Mouse (Mus musculus): ENCODE results near the gene Rpl14. TPM values are rescaled to one million over a fixed set of nuclear protein-coding genes. Genes with fewer than 3 reads are reported as not detected.

Rpl14 gene
- polyA plus RNA-seq, 1 experiment from 2014 or later: 838 TPM

DNA sequence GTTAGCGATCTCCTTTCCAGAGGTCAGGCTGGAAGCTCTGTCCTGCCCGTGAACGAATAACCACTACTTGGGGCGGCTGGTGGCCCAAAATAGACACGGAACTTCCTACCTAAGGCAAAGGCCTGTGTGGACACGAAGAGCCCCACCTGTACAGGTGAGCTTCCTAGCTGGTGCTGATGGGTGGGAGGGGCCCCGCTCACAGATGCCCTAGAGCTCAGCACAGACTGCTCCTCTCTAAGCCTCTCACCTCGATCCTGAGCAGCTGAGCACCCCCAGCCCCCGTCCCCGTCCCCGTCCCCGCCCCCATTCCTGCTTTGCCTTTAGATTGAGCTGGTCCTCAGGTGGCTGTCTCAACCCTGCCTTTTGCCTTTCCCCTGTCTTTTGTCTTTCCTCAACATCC lies 32.7 kb downstream of the Rpl14 start:
- no peaks in the 10 kb centered on the region for H3K36me3 ChIP-seq (ENCODE audit: control insufficient read depth, insufficient read depth, low read length)
- H3K9me3 ChIP-seq (ENCODE audit: control insufficient read depth, low read length): peaks cover 5% of the 10 kb centered on the region; the same call in 1 of the 2 replicates
- 20% methylated on average over 12 of the region's 12 CpGs for WGBS
- H3K27me3 ChIP-seq (ENCODE audit: control insufficient read depth, insufficient read depth, low read length): no peaks in the 10 kb centered on the region
- DNase-seq (ENCODE audit: low spot score) (peak; percentile 50), ATAC-seq (replicated peaks; ENCODE audit: low FRiP score) (0 out of 2 replicates have a peak, but pooled peaks have one; percentile 22)
- H3K4me1 ChIP-seq (replicated peaks; ENCODE audit: control insufficient read depth, insufficient read depth, low read length): peaks cover 14% of the 10 kb centered on the region
- H3K9ac ChIP-seq (ENCODE audit: low read length): no peak overlapping the region
- 0 out of 2 replicates have a peak overlapping the region, but pooled peaks have one; percentile 8 for H3K4me2 ChIP-seq (ENCODE audit: low read depth, low read length, severe bottlenecking)
- H3K27ac ChIP-seq (ENCODE audit: low read depth, low read length): no peak overlapping the region
- no peak overlapping the region for H3K4me3 ChIP-seq (ENCODE audit: low read depth, low read length)

DNA sequence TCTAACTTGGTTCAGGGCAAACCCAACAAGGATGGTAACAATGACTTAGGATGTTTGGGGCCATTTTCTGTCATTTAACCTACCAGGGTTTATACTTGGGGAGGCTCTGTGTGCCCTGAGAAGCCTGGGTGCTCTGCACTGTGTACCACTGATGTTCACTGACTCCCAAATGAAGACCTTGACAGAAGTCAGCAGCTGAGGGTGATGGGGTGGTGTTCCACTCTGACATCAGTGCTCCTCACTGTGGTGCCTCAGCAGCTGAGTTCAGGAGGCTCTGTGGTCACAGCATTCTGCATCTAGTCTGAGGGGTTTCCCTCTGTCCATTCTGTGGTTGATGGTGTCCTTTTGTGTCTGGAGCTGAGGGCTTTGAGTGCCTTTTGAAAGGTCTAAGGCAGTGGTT lies 39.8 kb downstream of the Rpl14 start:
- no peaks in the 10 kb centered on the region for H3K27me3 ChIP-seq (ENCODE audit: control insufficient read depth, insufficient read depth, low read length)
- H3K4me2 ChIP-seq (ENCODE audit: low read depth, low read length, severe bottlenecking): no peak overlapping the region
- H3K9ac ChIP-seq (ENCODE audit: low read length): no peak overlapping the region
- ATAC-seq (replicated peaks; ENCODE audit: low FRiP score) (no peak), DNase-seq (ENCODE audit: low spot score) (peak; percentile 16)
- no peaks in the 10 kb centered on the region for H3K36me3 ChIP-seq (ENCODE audit: control insufficient read depth, insufficient read depth, low read length)
- H3K9me3 ChIP-seq (ENCODE audit: control insufficient read depth, low read length): peaks cover 5% of the 10 kb centered on the region; the same call in 1 of the 2 replicates
- H3K27ac ChIP-seq (ENCODE audit: low read depth, low read length): no peak overlapping the region
- no peaks in the 10 kb centered on the region for H3K4me1 ChIP-seq (replicated peaks; ENCODE audit: control insufficient read depth, insufficient read depth, low read length)
- no peak overlapping the region for H3K4me3 ChIP-seq (ENCODE audit: low read depth, low read length)

DNA sequence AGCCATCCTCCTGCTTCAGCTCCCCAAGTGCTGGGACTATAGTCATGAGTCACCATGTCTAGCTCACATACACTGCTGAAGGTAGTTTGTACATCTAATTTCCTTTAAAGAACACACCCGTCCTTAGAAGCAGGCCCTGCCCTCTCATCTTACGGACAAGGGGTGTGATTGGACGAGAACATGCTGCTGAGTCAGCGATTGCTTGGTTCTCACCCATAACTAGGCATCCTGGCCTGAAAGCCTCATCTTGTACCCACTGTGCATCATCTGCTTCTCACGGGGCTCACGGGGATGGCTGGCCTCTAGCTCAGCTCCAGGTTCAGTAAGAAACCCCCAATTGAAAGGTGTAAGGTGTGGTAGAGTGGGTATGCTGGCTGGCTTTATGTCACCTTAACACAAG lies 42.8 kb downstream of the Rpl14 start:
- no peak overlapping the region for H3K4me2 ChIP-seq (ENCODE audit: low read depth, low read length, severe bottlenecking)
- no peaks in the 10 kb centered on the region for H3K9me3 ChIP-seq (ENCODE audit: control insufficient read depth, low read length)
- no peak overlapping the region for H3K4me3 ChIP-seq (ENCODE audit: low read depth, low read length)
- ATAC-seq (replicated peaks; ENCODE audit: low FRiP score) (no peak), DNase-seq (ENCODE audit: low spot score) (peak; percentile 40)
- no peak overlapping the region for H3K27ac ChIP-seq (ENCODE audit: low read depth, low read length)
- H3K36me3 ChIP-seq (ENCODE audit: control insufficient read depth, insufficient read depth, low read length): no peaks in the 10 kb centered on the region
- no peak overlapping the region for H3K9ac ChIP-seq (ENCODE audit: low read length)
- 88% methylated on average over 6 of the region's 6 CpGs for WGBS
- H3K4me1 ChIP-seq (replicated peaks; ENCODE audit: control insufficient read depth, insufficient read depth, low read length): peaks cover 2% of the 10 kb centered on the region; the same call in 1 of the 2 replicates
- no peaks in the 10 kb centered on the region for H3K27me3 ChIP-seq (ENCODE audit: control insufficient read depth, insufficient read depth, low read length)

DNA sequence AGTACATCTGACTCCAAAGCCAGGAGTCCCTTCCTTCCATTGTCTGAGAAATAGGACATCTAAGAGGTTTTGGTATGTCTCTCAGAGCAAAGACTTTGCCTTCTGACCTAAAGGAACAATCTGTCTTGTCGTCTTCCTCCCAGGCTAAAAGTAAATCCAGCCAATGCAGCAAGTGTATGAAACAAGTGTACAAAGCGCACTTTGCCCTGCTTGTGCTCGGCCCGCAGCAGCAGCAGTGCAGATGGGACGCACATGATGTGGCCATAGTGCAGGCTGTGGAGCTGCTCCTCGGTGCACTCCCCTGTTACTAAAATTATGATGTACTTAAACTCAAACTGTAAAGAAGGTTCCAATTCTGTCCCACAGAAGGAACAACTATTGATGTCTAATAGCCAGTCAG lies 46.9 kb downstream of the Rpl14 start:
- no peak overlapping the region for H3K27ac ChIP-seq (ENCODE audit: low read depth, low read length)
- H3K9me3 ChIP-seq (ENCODE audit: control insufficient read depth, low read length): no peaks in the 10 kb centered on the region; the same call in 1 of the 2 replicates
- DNase-seq (ENCODE audit: low spot score) (peak; percentile 28), ATAC-seq (replicated peaks; ENCODE audit: low FRiP score) (no peak)
- no peaks in the 10 kb centered on the region for H3K27me3 ChIP-seq (ENCODE audit: control insufficient read depth, insufficient read depth, low read length)
- WGBS: 81% methylated on average over 6 of the region's 6 CpGs
- no peak overlapping the region for H3K4me3 ChIP-seq (ENCODE audit: low read depth, low read length)
- no peak overlapping the region for H3K9ac ChIP-seq (ENCODE audit: low read length)
- no peak overlapping the region for H3K4me2 ChIP-seq (ENCODE audit: low read depth, low read length, severe bottlenecking)
- peaks cover 18% of the 10 kb centered on the region for H3K4me1 ChIP-seq (replicated peaks; ENCODE audit: control insufficient read depth, insufficient read depth, low read length)
- H3K36me3 ChIP-seq (ENCODE audit: control insufficient read depth, insufficient read depth, low read length): no peaks in the 10 kb centered on the region

DNA sequence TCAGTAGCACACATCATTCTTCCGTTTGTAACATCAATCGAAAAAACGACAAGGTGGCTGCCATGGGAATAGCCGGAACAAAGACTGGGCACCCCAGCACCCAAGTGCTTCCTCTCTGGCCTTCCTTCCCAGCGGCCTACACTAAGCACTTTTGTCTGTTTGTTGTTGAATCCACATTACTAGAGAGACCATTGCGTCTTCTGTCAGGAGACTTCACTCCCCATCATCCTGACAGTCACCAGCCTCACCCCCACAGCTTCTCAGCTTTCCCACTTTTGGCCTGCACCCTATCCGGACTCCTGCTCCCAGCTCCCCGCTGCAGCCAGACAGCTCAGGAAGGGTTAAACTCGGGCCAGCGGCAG lies 48.1 kb downstream of the Rpl14 start:
- DNase-seq (ENCODE audit: low spot score) (no peak), ATAC-seq (replicated peaks; ENCODE audit: low FRiP score) (no peak; the same call in 1 of the 2 replicates)
- H3K27me3 ChIP-seq (ENCODE audit: control insufficient read depth, insufficient read depth, low read length): no peaks in the 10 kb centered on the region
- H3K9me3 ChIP-seq (ENCODE audit: control insufficient read depth, low read length): no peaks in the 10 kb centered on the region; the same call in 1 of the 2 replicates
- H3K4me1 ChIP-seq (replicated peaks; ENCODE audit: control insufficient read depth, insufficient read depth, low read length): peaks cover 18% of the 10 kb centered on the region
- peak overlapping the region; percentile 51 for H3K9ac ChIP-seq (ENCODE audit: low read length)
- no peaks in the 10 kb centered on the region for H3K36me3 ChIP-seq (ENCODE audit: control insufficient read depth, insufficient read depth, low read length)
- peak overlapping the region; percentile 95 for H3K27ac ChIP-seq (ENCODE audit: low read depth, low read length)
- 4% methylated on average over 10 of the region's 10 CpGs for WGBS
- H3K4me2 ChIP-seq (ENCODE audit: low read depth, low read length, severe bottlenecking): peak overlapping the region; percentile 49
- no peak overlapping the region for H3K4me3 ChIP-seq (ENCODE audit: low read depth, low read length)

DNA sequence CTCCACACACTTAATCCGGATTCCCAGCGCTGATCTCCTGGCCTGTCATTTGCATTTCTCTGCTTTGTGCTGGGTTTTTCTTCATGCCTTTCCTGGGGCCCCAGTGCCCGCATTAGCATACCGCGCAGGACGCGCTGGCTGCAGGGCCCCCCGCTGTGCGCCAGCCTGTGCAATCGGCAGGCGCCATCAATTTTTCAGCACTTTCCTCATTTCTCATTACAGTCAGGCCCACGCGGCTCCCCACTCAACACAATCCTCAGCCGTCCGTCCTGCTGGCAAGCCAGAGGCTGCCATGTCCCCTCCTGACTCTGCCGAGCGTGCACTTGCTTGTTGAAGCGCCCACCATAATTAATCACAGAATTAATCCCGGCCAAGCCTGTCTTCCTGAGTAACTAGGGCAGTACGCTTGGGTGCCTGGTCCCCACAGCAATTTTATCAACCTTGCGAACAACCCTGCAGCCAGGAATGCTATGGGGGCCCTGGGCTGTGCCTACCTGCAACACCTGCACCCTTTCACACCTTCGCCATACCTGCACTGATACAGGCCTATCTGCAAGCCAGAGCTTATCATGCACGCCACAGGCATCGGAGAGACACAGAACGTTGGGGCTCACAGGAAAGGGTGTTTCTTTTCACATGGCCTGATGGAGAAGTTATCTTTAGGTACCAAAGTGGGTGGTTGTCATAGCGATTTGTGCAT lies 48.6 kb downstream of the Rpl14 start:
- no peaks in the 10 kb centered on the region for H3K27me3 ChIP-seq (ENCODE audit: control insufficient read depth, insufficient read depth, low read length)
- whole genome bisulfite sequencing: 4% methylated on average over 26 of the region's 26 CpGs
- peaks cover 18% of the 10 kb centered on the region for H3K4me1 ChIP-seq (replicated peaks; ENCODE audit: control insufficient read depth, insufficient read depth, low read length)
- DNase-seq (ENCODE audit: low spot score) (peak; percentile 92), ATAC-seq (replicated peaks; ENCODE audit: low FRiP score) (peak; percentile 94)
- no peaks in the 10 kb centered on the region for H3K36me3 ChIP-seq (ENCODE audit: control insufficient read depth, insufficient read depth, low read length)
- H3K9me3 ChIP-seq (ENCODE audit: control insufficient read depth, low read length): no peaks in the 10 kb centered on the region; the same call in 1 of the 2 replicates
- 0 out of 2 replicates have a peak overlapping the region, but pooled peaks have one; percentile 11 for H3K4me3 ChIP-seq (ENCODE audit: low read depth, low read length)
- H3K9ac ChIP-seq (ENCODE audit: low read length): peak overlapping the region; percentile 54
- H3K27ac ChIP-seq (ENCODE audit: low read depth, low read length): peak overlapping the region; percentile 95
- H3K4me2 ChIP-seq (ENCODE audit: low read depth, low read length, severe bottlenecking): peak overlapping the region; percentile 49

DNA sequence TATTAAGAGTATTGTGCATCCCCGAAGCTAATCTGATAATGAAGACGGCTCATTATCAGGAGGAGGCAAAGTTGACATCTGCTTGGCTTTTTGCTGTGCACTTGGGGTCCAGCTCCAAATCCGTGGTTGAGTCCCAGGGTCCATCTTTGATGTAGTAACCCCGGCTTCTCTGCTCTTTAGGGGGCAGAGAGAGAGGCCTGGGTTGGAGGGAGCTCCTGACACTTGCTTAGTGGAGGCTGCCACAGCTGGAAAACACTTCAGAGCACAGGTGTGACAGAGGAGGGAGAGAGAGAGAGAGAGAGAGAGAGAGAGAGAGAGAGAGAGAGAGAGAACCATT lies 49.1 kb downstream of the Rpl14 start:
- Histone ChIP-seq H3K4me1 (replicated peaks; ENCODE audit: control insufficient read depth, insufficient read depth, low read length) (peaks cover 18% of the 10 kb centered on the region), H3K4me3 (ENCODE audit: low read depth, low read length) (no peak overlapping the region), H3K36me3 (ENCODE audit: control insufficient read depth, insufficient read depth, low read length) (no peaks in the 10 kb centered on the region), H3K27ac (ENCODE audit: low read depth, low read length) (peak overlapping the region; percentile 95), H3K27me3 (ENCODE audit: control insufficient read depth, insufficient read depth, low read length) (no peaks in the 10 kb centered on the region), H3K4me2 (ENCODE audit: low read depth, low read length, severe bottlenecking) (no peak overlapping the region; the same call in 1 of the 2 replicates), H3K9me3 (ENCODE audit: control insufficient read depth, low read length) (peaks cover 2% of the 10 kb centered on the region; the same call in 1 of the 2 replicates), H3K9ac (ENCODE audit: low read length) (peak overlapping the region; percentile 54; the same call in 1 of the 2 replicates)
- ATAC-seq (replicated peaks; ENCODE audit: low FRiP score) (peak; percentile 3; the same call in 1 of the 2 replicates), DNase-seq (ENCODE audit: low spot score) (peak; percentile 52)
- 15% methylated on average over 4 of the region's 4 CpGs for WGBS
